Mouse (Mus musculus): ENCODE measurements at regions not wholly inside any gene's neighbourhood (a gene's known extent, or its start where the extent isn't known, plus 50 kb on each side); places are given as distances from the start of the nearest gene placed in this dataset.

- DNase-seq (ENCODE audit: low spot score): no peak
Observed at GRCm38 (mm10) chr10:42094274-42095000, 76.2 kb upstream of the Armc2 start.

DNA sequence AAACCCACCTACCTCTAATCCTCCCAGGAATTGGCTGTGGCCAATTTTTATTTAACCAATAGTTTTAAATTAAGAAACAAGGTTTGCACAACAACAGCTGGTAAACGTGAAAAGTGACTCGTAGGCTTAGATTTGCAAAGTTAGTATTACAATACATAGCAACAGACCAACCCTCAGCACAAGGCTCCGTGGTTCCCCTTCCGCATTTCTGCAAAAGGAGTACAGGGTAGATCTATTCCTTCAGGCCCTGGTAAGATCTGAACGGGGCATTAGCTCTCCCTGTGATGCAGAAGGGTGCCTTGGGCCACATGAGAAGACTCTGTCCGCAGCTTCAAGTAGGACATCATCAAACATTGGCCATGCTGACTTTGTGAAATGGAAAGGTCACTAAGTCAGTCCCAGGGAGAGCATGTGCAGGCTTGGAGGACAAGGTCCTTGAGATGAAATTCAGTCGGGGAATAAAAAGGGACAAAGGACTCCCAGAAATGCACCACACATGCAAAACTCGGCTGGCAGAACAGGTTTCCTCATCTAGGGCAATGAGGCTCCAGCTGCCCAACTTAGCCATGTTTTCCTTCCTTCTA lies 75.0 kb upstream of the Armc2 start:
- DNase-seq (ENCODE audit: low spot score): no peak

- DNase-seq (ENCODE audit: low spot score): peak; percentile 86
Observed at GRCm38 (mm10) chr10:42092500-42092899, 74.3 kb upstream of the Armc2 start.

DNA sequence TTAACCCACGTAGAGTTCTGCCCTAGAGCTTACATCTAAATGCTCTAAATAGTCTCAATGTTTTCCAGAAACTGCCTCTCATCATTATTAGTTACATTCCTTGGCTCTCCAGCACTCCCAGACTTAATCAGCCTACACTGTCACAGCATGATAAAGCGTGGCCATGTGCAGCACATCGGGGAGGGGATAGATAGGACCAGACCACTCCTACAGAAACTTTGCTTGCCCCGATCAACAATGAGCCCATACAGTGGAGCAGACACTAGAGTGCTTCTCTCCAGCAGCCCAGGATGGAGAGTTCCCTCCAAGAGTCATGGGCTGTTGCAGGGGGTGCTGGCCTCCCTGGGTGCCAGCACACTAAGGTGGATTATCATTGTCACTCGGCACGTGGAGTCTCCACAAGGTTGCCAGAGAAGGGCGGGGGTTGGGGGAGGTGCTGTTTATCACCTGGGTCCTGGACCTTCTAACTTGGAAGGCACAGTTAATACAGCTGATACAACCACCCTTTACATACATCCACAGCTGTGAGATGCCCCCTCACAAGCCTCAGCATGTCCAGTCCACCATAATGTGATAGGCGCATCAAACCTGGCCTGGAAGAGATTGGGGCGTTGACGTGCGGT lies 73.4 kb upstream of the Armc2 start:
- DNase-seq (ENCODE audit: low spot score): no peak

DNA sequence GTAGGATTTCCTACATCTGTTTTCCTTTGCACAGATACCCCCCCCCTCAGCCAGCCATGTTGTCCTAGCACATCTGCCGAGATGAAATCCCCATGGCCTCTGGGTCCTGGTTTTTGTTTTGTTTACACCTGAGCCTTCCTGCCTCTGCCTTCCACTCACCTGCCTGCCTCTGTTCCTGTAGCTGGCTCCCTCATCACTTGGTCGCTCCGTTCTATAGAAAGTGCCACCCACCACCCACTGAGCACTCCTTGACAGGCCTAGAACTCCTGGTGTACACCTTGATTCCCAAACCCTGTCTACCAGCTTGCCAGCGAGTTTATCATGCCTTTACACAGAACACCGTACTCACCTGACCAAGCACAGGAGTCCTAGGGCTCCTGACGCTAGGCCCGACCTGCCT lies 72.6 kb upstream of the Armc2 start:
- no peak for DNase-seq (ENCODE audit: low spot score)

DNA sequence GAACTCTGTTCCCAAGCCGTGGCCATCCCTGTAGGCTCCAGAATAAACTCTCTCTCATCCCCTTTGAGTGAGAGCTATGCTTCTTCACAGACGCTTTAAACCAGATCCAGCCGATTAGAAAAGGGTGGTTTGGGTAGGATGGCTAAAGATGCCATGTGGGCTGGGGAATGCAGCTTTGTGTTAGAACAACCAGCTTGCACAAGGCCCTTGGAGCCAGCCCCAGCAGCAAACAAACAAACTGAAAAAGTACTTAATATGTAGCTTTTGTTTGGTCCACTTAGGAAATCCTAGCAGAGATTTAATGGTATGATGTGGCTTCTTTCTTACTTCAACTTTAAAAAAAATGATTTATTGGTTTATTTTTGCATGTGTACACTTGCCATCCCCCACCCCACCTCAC lies 71.9 kb upstream of the Armc2 start:
- peak; percentile 42 for DNase-seq (ENCODE audit: low spot score)

DNA sequence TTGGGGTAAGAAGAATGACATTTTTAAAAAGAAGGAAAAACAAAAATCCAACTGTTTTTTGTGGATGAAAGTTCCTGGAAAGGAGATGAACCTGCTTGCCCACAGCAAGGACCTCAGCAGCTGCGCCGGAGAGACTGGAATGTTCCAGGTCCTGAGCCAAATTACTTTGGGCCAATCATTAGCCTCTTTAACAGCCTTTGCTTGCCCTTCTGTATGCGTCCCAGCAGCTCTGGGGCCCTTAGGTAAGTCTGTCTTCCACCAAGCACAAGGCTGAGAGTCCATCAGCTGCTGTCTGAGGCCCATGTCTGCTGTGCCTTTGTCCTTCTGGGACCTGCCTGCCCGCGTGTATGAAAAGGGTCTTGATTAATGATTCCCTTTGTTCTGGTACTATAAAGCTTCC lies 71.4 kb upstream of the Armc2 start:
- DNase-seq (ENCODE audit: low spot score): peak; percentile 85

- DNase-seq (ENCODE audit: low spot score): peak; percentile 89
Observed at GRCm38 (mm10) chr10:42089235-42089625, 71.0 kb upstream of the Armc2 start.

- no peak for DNase-seq (ENCODE audit: low spot score)
Observed at GRCm38 (mm10) chr10:42088570-42089234, 70.5 kb upstream of the Armc2 start.

- DNase-seq (ENCODE audit: low spot score): no peak
Observed at GRCm38 (mm10) chr10:42087906-42088305, 69.7 kb upstream of the Armc2 start.

GRCm38 (mm10) chr10:42086691-42087090 lies 68.4 kb upstream of the Armc2 start:
- DNase-seq (ENCODE audit: low spot score): no peak

DNA sequence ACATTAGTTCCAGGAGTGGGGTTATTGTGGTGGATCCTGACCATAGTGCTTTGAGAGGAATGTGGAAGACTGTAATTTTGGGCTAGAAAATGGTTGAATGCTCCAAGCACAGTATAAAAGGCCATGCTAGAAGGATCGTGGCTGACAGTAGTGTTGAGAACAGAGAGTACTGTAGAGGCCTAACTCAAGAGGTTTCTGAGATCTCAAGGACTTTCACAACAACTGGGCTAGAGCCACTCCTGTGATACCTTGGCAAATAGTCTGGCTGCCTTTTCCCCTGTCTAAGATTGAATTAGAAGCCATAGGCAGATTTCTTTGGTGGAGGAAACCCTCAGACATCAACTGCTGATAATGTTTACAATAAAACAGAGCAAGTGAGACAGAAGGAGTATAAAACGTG lies 67.1 kb upstream of the Armc2 start:
- DNase-seq (ENCODE audit: low spot score): peak; percentile 79

DNA sequence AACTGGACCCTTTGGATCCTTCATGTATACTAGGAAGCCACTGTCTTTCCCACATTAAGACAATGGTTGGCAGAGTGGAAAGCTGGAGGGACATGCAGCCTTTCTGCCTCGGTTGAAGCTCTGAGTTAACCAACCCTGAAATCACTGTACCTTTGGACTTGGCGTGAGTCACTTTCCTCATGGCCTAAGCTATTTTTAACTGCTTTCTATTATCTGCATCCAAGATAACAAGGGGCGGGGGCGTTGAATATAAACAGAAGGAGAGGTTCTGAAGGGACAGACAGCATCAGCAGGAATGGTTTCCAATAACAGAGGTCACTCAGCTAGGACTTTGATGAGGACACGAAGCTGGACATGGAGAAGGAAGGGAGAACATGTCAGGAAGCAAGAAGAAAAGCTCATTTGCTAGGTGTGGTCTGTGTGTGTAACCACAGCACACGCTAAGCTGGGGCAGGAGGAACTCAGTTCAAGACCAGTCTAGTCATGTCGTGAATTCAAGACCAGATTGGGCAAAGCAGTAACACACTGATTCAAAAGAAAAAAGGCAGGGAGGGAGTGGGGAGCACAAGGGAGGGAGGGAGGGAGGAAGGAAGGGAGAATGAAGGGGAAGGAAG lies 64.1 kb upstream of the Armc2 start:
- no peak for DNase-seq (ENCODE audit: low spot score)

GRCm38 (mm10) chr10:42079775-42080174 lies 61.5 kb upstream of the Armc2 start:
- no peak for DNase-seq (ENCODE audit: low spot score)

- DNase-seq (ENCODE audit: low spot score): no peak
Observed at GRCm38 (mm10) chr10:42076711-42077110, 58.5 kb upstream of the Armc2 start.

- DNase-seq (ENCODE audit: low spot score): no peak
Observed at GRCm38 (mm10) chr10:42075545-42075944, 57.3 kb upstream of the Armc2 start.

DNA sequence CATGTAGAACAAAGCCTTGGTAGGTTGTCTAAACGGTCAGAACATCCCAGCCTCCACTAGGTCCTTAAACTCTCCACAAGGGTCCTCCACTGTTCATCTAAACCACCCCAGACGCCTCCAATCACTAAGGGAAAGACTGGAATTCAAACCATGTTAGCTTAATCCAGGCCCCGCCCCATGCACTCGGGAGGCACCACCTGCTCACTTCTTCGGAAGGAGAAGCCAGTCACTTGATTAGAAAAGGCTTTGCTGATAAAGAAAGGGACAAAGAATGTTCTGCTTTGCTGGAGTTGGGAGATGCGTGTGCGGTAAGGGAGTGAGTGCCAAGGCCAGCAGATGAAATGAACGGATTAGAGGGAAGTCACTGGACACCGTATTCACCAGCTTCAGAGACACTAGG lies 54.5 kb upstream of the Armc2 start:
- DNase-seq (ENCODE audit: low spot score): peak; percentile 88

GRCm38 (mm10) chr10:42072131-42072530 lies 53.9 kb upstream of the Armc2 start:
- DNase-seq (ENCODE audit: low spot score): no peak

- DNase-seq (ENCODE audit: low spot score): no peak
Observed at GRCm38 (mm10) chr10:42071404-42072024, 53.3 kb upstream of the Armc2 start.

DNA sequence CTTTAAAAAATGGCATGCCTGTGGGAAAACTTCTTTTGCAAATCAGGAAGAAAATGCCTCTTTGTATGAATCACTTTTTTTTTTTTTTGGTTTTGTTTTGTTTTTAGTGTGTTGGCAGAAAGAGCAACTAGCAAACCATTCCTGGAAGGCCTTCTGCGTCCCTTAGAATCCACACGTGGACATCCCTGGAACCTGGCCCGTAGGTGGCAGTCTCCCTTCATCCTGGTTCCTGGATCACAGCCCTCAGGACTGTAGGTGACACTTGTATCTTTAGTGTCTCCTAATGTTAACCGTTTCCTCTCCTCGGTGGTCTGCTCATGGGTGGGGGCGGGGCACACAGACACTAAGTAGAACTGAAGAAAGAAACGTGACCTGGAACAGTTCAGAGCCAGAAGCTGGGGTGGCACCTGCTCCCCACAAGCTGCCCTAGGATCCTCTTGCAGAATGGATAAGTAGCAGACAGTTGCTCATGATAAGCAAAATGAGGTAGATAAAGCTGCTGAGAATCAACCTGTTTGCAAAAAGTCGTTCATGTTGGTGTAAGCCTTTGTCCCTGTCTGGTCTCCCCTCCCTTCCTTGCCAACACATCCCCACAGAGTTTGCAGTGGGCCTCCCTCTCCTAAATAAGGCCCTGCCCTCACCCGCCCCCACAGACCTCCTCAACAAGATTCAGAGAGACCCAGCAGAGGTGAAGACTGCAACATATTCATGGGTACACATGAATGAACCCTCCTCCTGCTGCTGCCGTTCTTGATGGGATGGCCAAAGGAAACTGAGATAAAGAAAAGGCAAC lies 52.6 kb upstream of the Armc2 start:
- peak; percentile 73 for DNase-seq (ENCODE audit: low spot score)

- DNase-seq (ENCODE audit: low spot score): no peak
Observed at GRCm38 (mm10) chr10:42069751-42070150, 51.5 kb upstream of the Armc2 start.
